Mouse (Mus musculus) kidney, adult 2 months (tissue): ENCODE results near the gene Mical3. TPM values are rescaled to one million over a fixed set of nuclear protein-coding genes. Genes with fewer than 3 reads are reported as not detected.

ENCODE experiments used
- DNase-seq: peaks from one replicate; pipeline ENCODE4 v3.0.0; 2021
- H3K27ac ChIP-seq: fragments of 200-500 bp; 2 replicates; pipeline ENCODE4 v1.5.1; 2012; ENCODE audit warnings: low read depth, low read length, control low read depth, inconsistent platforms; ENCODE audit not compliant: insufficient read depth
- H3K27me3 ChIP-seq: fragments of 200-500 bp; replicated peaks from 2 replicates; pipeline ENCODE4 v1.6.1; 2012; ENCODE audit warnings: mild to moderate bottlenecking, moderate library complexity, low read length, inconsistent platforms; ENCODE audit not compliant: control insufficient read depth, insufficient read depth
- H3K36me3 ChIP-seq: fragments of 200-500 bp; 2 replicates; pipeline ENCODE4 v1.6.1; 2012; ENCODE audit warnings: mild to moderate bottlenecking, moderate library complexity, low read length, inconsistent platforms; ENCODE audit not compliant: control insufficient read depth, insufficient read depth
- H3K4me1 ChIP-seq: fragments of 200-500 bp; 2 replicates; pipeline ENCODE4 v1.6.1; 2011; ENCODE audit warnings: low read length; ENCODE audit not compliant: control insufficient read depth, insufficient read depth
- H3K4me3 ChIP-seq: fragments of 200-500 bp; 2 replicates; pipeline ENCODE4 v1.5.1; 2011; ENCODE audit warnings: mild to moderate bottlenecking, low read depth, low read length, control low read depth; ENCODE audit not compliant: insufficient read depth
- CTCF ChIP-seq: fragments of 200-500 bp; conservative IDR thresholded peaks from 2 replicates; pipeline ENCODE4 v1.5.1; 2011; ENCODE audit warnings: low read depth, mild to moderate bottlenecking, control low read depth, low read length, moderate library complexity, mixed read lengths; ENCODE audit not compliant: insufficient read depth, insufficient read length
- POLR2A ChIP-seq: fragments of 200-500 bp; IDR thresholded peaks from one replicate; pipeline ENCODE4 v1.6.1; 2011; ENCODE audit warnings: low read depth, low read length, control low read depth
- WGBS: fragments of 180-500 bp; shearing (Covaris S2); methylation state at CpG from one replicate; pipeline ENCODE4 v1.1.7; 2018; 5-methylcytosine and 5-hydroxymethylcytosine counted together
- polyA plus RNA-seq: library from polyadenylated mRNA; depleted of rRNA; stranded (reverse); fragments of >200 nt; gene quantifications from 2 replicates; pipeline ENCODE4 v1.2.3, GENCODE M21; 2012

Mical3 gene
- polyA plus RNA-seq, 1 experiment: 16.1 TPM

- Histone ChIP-seq H3K27me3 (no peaks in the 10 kb centered on the region), H3K36me3 (no peaks in the 10 kb centered on the region), H3K4me1 (peaks cover 3% of the 10 kb centered on the region; the same call in 1 of the 2 replicates), H3K27ac (no peak overlapping the region), H3K4me3 (no peak overlapping the region)
- WGBS: 67% methylated on average over 11 of the region's 11 CpGs
- no peak for DNase-seq
- TF ChIP-seq CTCF (no peak), POLR2A (no peak)
Measured at GRCm38 (mm10) chr6:121014339-121014738, 116.5 kb downstream of the Mical3 start.

- Histone ChIP-seq H3K27me3 (no peaks in the 10 kb centered on the region), H3K4me3 (peak overlapping the region; percentile 40), H3K4me1 (peaks cover 3% of the 10 kb centered on the region; the same call in 1 of the 2 replicates), H3K36me3 (no peaks in the 10 kb centered on the region), H3K27ac (no peak overlapping the region)
- TF ChIP-seq CTCF: peak; percentile 62
- TF ChIP-seq POLR2A: no peak
- 48% methylated on average over 9 of the region's 9 CpGs for WGBS
- peak; percentile 43 for DNase-seq
Measured at GRCm38 (mm10) chr6:121013750-121014149, 117.0 kb downstream of the Mical3 start.

- Histone ChIP-seq H3K4me3 (no peak overlapping the region), H3K27ac (no peak overlapping the region), H3K4me1 (no peaks in the 10 kb centered on the region), H3K36me3 (no peaks in the 10 kb centered on the region), H3K27me3 (no peaks in the 10 kb centered on the region)
- WGBS: 76% methylated on average over 11 of the region's 11 CpGs
- TF ChIP-seq CTCF: no peak
- TF ChIP-seq POLR2A: no peak
- no peak for DNase-seq
Measured at GRCm38 (mm10) chr6:121011709-121012108, 119.1 kb downstream of the Mical3 start.

GRCm38 (mm10) chr6:121009651-121010050, 121.1 kb downstream of the Mical3 start:
- H3K4me1 ChIP-seq: no peaks in the 10 kb centered on the region
- no peak for DNase-seq
- WGBS: 95% methylated on average over 8 of the region's 8 CpGs
- no peak overlapping the region for H3K27ac ChIP-seq
- H3K36me3 ChIP-seq: no peaks in the 10 kb centered on the region
- no peaks in the 10 kb centered on the region for H3K27me3 ChIP-seq
- no peak overlapping the region for H3K4me3 ChIP-seq
- no peak for TF ChIP-seq CTCF

DNA sequence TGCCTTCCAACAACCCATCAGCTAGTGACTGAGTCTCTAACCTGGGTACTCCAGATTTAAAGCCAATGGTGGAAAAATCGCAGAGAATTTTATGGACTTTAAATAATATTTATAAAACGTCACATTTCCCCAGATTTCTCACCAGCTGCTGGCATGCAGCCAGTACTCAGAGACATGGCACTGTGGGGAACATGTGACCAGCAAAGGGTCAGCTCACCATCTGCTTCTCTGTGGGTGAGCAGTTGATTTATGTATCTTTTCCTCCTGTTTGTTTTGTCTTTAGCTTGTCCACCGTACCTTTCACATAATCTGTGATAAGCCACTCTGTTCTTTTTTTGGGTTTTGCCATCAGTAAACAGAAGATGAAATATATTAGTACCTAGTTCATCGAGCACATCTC, 125.8 kb downstream of the Mical3 start:
- Histone ChIP-seq H3K4me3 (no peak overlapping the region), H3K27me3 (no peaks in the 10 kb centered on the region), H3K4me1 (no peaks in the 10 kb centered on the region), H3K36me3 (no peaks in the 10 kb centered on the region), H3K27ac (no peak overlapping the region)
- WGBS: 35% methylated on average over 4 of the region's 4 CpGs
- no peak for DNase-seq
- no peak for TF ChIP-seq POLR2A

- 87% methylated on average over 3 of the region's 3 CpGs for WGBS
- no peak for DNase-seq
- Histone ChIP-seq H3K36me3 (no peaks in the 10 kb centered on the region), H3K4me1 (no peaks in the 10 kb centered on the region), H3K4me3 (no peak overlapping the region), H3K27me3 (no peaks in the 10 kb centered on the region), H3K27ac (no peak overlapping the region)
- TF ChIP-seq CTCF (no peak), POLR2A (no peak)
Measured at GRCm38 (mm10) chr6:121002952-121003351, 127.8 kb downstream of the Mical3 start.

GRCm38 (mm10) chr6:120999860-121000526, 130.8 kb downstream of the Mical3 start:
- Histone ChIP-seq H3K27ac (no peak overlapping the region), H3K36me3 (no peaks in the 10 kb centered on the region), H3K27me3 (no peaks in the 10 kb centered on the region), H3K4me3 (no peak overlapping the region), H3K4me1 (no peaks in the 10 kb centered on the region)
- DNase-seq: no peak
- TF ChIP-seq CTCF (no peak), POLR2A (no peak)
- 75% methylated on average over 8 of the region's 8 CpGs for WGBS
